Mouse (Mus musculus) myocyte (in vitro differentiated cells): Measurements from ENCODE around the gene Cib4.

Source experiments
- E2F4 ChIP-seq: IDR thresholded peaks from one replicate; pipeline ENCODE4 v1.6.1; 2011; ENCODE audit warnings: mild to moderate bottlenecking, control low read depth, moderate library complexity; ENCODE audit not compliant: insufficient read depth
- MYOD1 ChIP-seq, 3 experiments: IDR thresholded peaks; one replicate each; pipeline ENCODE4 v1.6.1; 2011; ENCODE audit warnings: control low read depth in 2 of 3, low read depth in 2 of 3, mild to moderate bottlenecking in 2 of 3, moderate library complexity in 1 of 3; ENCODE audit not compliant: insufficient read length in 2 of 3, control insufficient read depth in 1 of 3
- MYOG ChIP-seq, 3 experiments: IDR thresholded peaks; one replicate each; pipeline ENCODE4 v1.6.1; 2011; ENCODE audit warnings: control low read depth in 2 of 3, low read depth in 2 of 3, mild to moderate bottlenecking in 2 of 3; ENCODE audit not compliant: insufficient read length in 2 of 3, control insufficient read depth in 1 of 3, insufficient read depth in 1 of 3
- POLR2A ChIP-seq: IDR thresholded peaks from one replicate; pipeline ENCODE4 v1.6.1; 2011; ENCODE audit warnings: low read depth, mild to moderate bottlenecking, control low read depth, moderate library complexity; ENCODE audit not compliant: insufficient read length
- USF1 ChIP-seq: IDR thresholded peaks from one replicate; pipeline ENCODE4 v1.6.1; 2011; ENCODE audit warnings: low read depth, mild to moderate bottlenecking, control low read depth, moderate library complexity

- TF ChIP-seq MYOG (IDR thresholded peaks at IDR 0.05; ENCODE audit: control insufficient read depth in 1 of 3, insufficient read depth in 1 of 3, insufficient read length in 2 of 3, low read depth in 2 of 3): no peak
- TF ChIP-seq POLR2A: no peak
- TF ChIP-seq E2F4: no peak
- no peak for TF ChIP-seq MYOD1 (IDR thresholded peaks at IDR 0.05; ENCODE audit: control insufficient read depth in 1 of 3, insufficient read length in 2 of 3, low read depth in 2 of 3)
- no peak for TF ChIP-seq USF1
These were observed 69.1 kb downstream of the Cib4 start for GRCm38 (mm10) chr5:30476534-30476933.
